Mouse (Mus musculus) bone marrow, adult 2 months (tissue): Measurements from ENCODE around the gene Rrp9. TPM values are rescaled to one million over a fixed set of nuclear protein-coding genes. Genes with fewer than 3 reads are reported as not detected.
A peak's percentile ranks its signal among the peaks of the same experiment; 100 is the strongest.

Experiments
- H3K27ac ChIP-seq: fragments of 200-500 bp; 2 replicates; pipeline ENCODE4 v1.5.1; 2012; ENCODE audit warnings: low read depth, mild to moderate bottlenecking, control low read depth, inconsistent platforms, low read length; ENCODE audit not compliant: control insufficient read depth, poor library complexity, insufficient read depth
- H3K4me1 ChIP-seq: fragments of 200-500 bp; 2 replicates; pipeline ENCODE4 v1.6.1; 2011; ENCODE audit warnings: low read length; ENCODE audit not compliant: control insufficient read depth, insufficient read depth
- H3K4me3 ChIP-seq: fragments of 200-500 bp; replicated peaks from 2 replicates; pipeline ENCODE3; 2011; ENCODE audit warnings: mild to moderate bottlenecking, low read depth, low read length, control low read depth; ENCODE audit not compliant: control insufficient read depth
- CTCF ChIP-seq: fragments of 200-500 bp; IDR thresholded peaks from 2 replicates; pipeline ENCODE4 v1.5.1; 2011; ENCODE audit warnings: low read length, control low read depth; ENCODE audit not compliant: control insufficient read depth, insufficient read depth
- POLR2A ChIP-seq: fragments of 200-500 bp; IDR thresholded peaks from 2 replicates; pipeline ENCODE4 v1.6.1; 2011; ENCODE audit warnings: low read depth, mild to moderate bottlenecking, control low read depth, low read length, borderline replicate concordance; ENCODE audit not compliant: control insufficient read depth
- WGBS: fragments of 180-500 bp; shearing (Covaris S2); methylation state at CpG from one replicate; pipeline ENCODE4 v1.1.7; 2018; 5-methylcytosine and 5-hydroxymethylcytosine counted together
- polyA plus RNA-seq: library from polyadenylated mRNA; stranded (reverse); fragments of >200 nt; gene quantifications from 2 replicates; pipeline ENCODE4 v1.2.4, GENCODE M21; 2011; ENCODE audit warnings: low replicate concordance; ENCODE audit not compliant: missing spikeins, insufficient read depth, insufficient read length

Rrp9 gene
- polyA plus RNA-seq, 1 experiment = 37.0 TPM

- Histone ChIP-seq H3K27ac (no peak overlapping the region), H3K4me1 (no peaks in the 10 kb centered on the region), H3K4me3 (no peak overlapping the region)
- TF ChIP-seq POLR2A (no peak), CTCF (no peak)
- WGBS = 30% methylated on average over 9 of the region's 9 CpGs
Measured at GRCm38 (mm10) chr9:106469776-106470175, 6.0 kb upstream of the Rrp9 start.

GRCm38 (mm10) chr9:106470991-106471750, 4.6 kb upstream of the Rrp9 start:
- Histone ChIP-seq H3K4me1 (no peaks in the 10 kb centered on the region), H3K27ac (no peak overlapping the region), H3K4me3 (no peak overlapping the region)
- 84% methylated on average over 14 of the region's 14 CpGs for WGBS
- no peak for TF ChIP-seq POLR2A
- TF ChIP-seq CTCF = no peak

- TF ChIP-seq CTCF (no peak), POLR2A (no peak)
- Histone ChIP-seq H3K27ac (no peak overlapping the region), H3K4me3 (no peak overlapping the region), H3K4me1 (no peaks in the 10 kb centered on the region)
- 82% methylated on average over 5 of the region's 5 CpGs for WGBS
Measured at GRCm38 (mm10) chr9:106471892-106472291, 3.9 kb upstream of the Rrp9 start.

GRCm38 (mm10) chr9:106472321-106472720, 3.4 kb upstream of the Rrp9 start:
- 78% methylated on average over 4 of the region's 4 CpGs for WGBS
- no peak overlapping the region for H3K4me3 ChIP-seq
- H3K27ac ChIP-seq = no peak overlapping the region
- H3K4me1 ChIP-seq = no peaks in the 10 kb centered on the region
- TF ChIP-seq CTCF (no peak), POLR2A (no peak)

- Histone ChIP-seq H3K27ac (no peak overlapping the region), H3K4me3 (no peak overlapping the region), H3K4me1 (no peaks in the 10 kb centered on the region; the same call in 1 of the 2 replicates)
- WGBS = 84% methylated on average over 16 of the region's 16 CpGs
- no peak for TF ChIP-seq CTCF
- no peak for TF ChIP-seq POLR2A
Measured at GRCm38 (mm10) chr9:106473081-106473752, 2.5 kb upstream of the Rrp9 start.

GRCm38 (mm10) chr9:106473753-106474105, 2.0 kb upstream of the Rrp9 start:
- WGBS = 78% methylated on average over 5 of the region's 5 CpGs
- Histone ChIP-seq H3K27ac (no peak overlapping the region), H3K4me3 (no peak overlapping the region), H3K4me1 (no peaks in the 10 kb centered on the region; the same call in 1 of the 2 replicates)
- TF ChIP-seq POLR2A = no peak
- no peak for TF ChIP-seq CTCF

GRCm38 (mm10) chr9:106474456-106474855, 1.3 kb upstream of the Rrp9 start:
- WGBS = 31% methylated on average over 6 of the region's 6 CpGs
- H3K4me3 ChIP-seq = no peak overlapping the region
- TF ChIP-seq POLR2A = no peak
- TF ChIP-seq CTCF = peak; percentile 54; the same call in 1 of the 2 replicates
- H3K4me1 ChIP-seq = no peaks in the 10 kb centered on the region; the same call in 1 of the 2 replicates
- H3K27ac ChIP-seq = no peak overlapping the region

GRCm38 (mm10) chr9:106475046-106475445, 717 bp upstream of the Rrp9 start:
- Histone ChIP-seq H3K27ac (no peak overlapping the region), H3K4me1 (no peaks in the 10 kb centered on the region; the same call in 1 of the 2 replicates), H3K4me3 (no peak overlapping the region)
- 60% methylated on average over 7 of the region's 7 CpGs for WGBS
- no peak for TF ChIP-seq POLR2A
- no peak for TF ChIP-seq CTCF
